In the genomic region with DNA sequence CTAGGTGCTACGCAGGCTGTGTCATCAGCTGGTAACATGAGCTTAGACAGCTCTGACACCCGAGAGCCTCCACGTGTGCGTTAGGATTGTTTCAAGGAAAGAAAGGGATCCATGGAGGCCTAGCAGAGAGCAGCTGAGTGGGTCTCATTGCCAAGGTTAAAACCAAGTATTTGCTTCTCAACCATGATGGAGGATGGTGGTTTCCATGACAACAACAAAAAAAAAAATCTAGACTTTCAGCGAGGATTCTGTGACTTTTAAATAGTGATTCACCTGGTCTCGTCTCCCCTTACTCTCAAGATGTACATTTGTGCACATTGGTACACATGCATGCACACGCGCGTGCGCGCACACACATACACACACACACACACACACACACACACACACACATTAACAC, we compare ENCODE assay signal across 28 mouse cellular contexts. TPM values are rescaled to one million over a fixed set of nuclear protein-coding genes. Genes with fewer than 3 reads are reported as not detected.
DNase-seq lines count a peak whose midpoint lies in the region; ATAC-seq and TF ChIP-seq lines count a peak whose summit lies in the region.
"Had no signal": no experiment of that assay in that cellular context is flagged by ENCODE, and none has a peak within 500 bp of the region (broad histone marks: within the 10 kb centered on the region; RNA-seq: fewer than 3 reads in every experiment).

No protein-coding gene starts in this region.

- 68% methylated on average over 11 of the region's 11 CpGs for WGBS in forebrain, postnatal 0 days
- 83% methylated on average over 11 of the region's 11 CpGs for WGBS in forebrain, embryonic 12.5 days
- WGBS in hindbrain, postnatal 0 days, result 76% methylated on average over 11 of the region's 11 CpGs
- WGBS in hindbrain, embryonic 10.5 days, result 81% methylated on average over 11 of the region's 11 CpGs
- 72% methylated on average over 11 of the region's 11 CpGs for WGBS in midbrain, embryonic 16.5 days
- WGBS in midbrain, embryonic 13.5 days, result 79% methylated on average over 11 of the region's 11 CpGs
- WGBS in midbrain, postnatal 0 days, result 71% methylated on average over 11 of the region's 11 CpGs

- TF ChIP-seq CTCF in forebrain, postnatal 0 days (IDR thresholded peaks at IDR 0.05; ENCODE audit: low read depth), result no peak
- no peak for TF ChIP-seq CTCF in hindbrain, postnatal 0 days (IDR thresholded peaks at IDR 0.05; ENCODE audit: low read depth)
- no peak for TF ChIP-seq CTCF in midbrain, postnatal 0 days (IDR thresholded peaks at IDR 0.05)

- H3K4me1 ChIP-seq in forebrain, postnatal 0 days (ENCODE audit: insufficient read depth), result peaks cover 23% of the 10 kb centered on the region
- peaks cover 18% of the 10 kb centered on the region for H3K4me1 ChIP-seq in forebrain, embryonic 12.5 days
- H3K4me1 ChIP-seq in hindbrain, postnatal 0 days (ENCODE audit: insufficient read depth, low read length), result peaks cover 4% of the 10 kb centered on the region; the same call in 1 of the 2 replicates
- peaks cover 15% of the 10 kb centered on the region for H3K4me1 ChIP-seq in hindbrain, embryonic 10.5 days (replicated peaks)
- peaks cover 20% of the 10 kb centered on the region for H3K4me1 ChIP-seq in midbrain, embryonic 16.5 days (ENCODE audit: control insufficient read depth, insufficient read depth, low read length)
- peaks cover 14% of the 10 kb centered on the region for H3K4me1 ChIP-seq in midbrain, embryonic 13.5 days (replicated peaks)
- peaks cover 14% of the 10 kb centered on the region; the same call in 1 of the 2 replicates for H3K4me1 ChIP-seq in midbrain, postnatal 0 days (ENCODE audit: insufficient read depth, low read length)
- H3K4me1 ChIP-seq: embryonic facial prominence, embryonic 13.5 days had no signal

- H3K9me3 ChIP-seq in forebrain, postnatal 0 days (ENCODE audit: low read length), result no peaks in the 10 kb centered on the region
- no peaks in the 10 kb centered on the region for H3K9me3 ChIP-seq in forebrain, embryonic 12.5 days
- no peaks in the 10 kb centered on the region for H3K9me3 ChIP-seq in hindbrain, postnatal 0 days (ENCODE audit: low read length)
- no peaks in the 10 kb centered on the region for H3K9me3 ChIP-seq in hindbrain, embryonic 10.5 days
- H3K9me3 ChIP-seq in midbrain, embryonic 16.5 days (replicated peaks; ENCODE audit: control insufficient read depth, low read length, poor library complexity, severe bottlenecking), result no peaks in the 10 kb centered on the region
- no peaks in the 10 kb centered on the region for H3K9me3 ChIP-seq in midbrain, embryonic 13.5 days
- H3K9me3 ChIP-seq in midbrain, postnatal 0 days (ENCODE audit: low read length), result no peaks in the 10 kb centered on the region
- H3K9me3 ChIP-seq: embryonic facial prominence, embryonic 13.5 days had no signal

- no peak overlapping the region for H3K4me3 ChIP-seq in forebrain, postnatal 0 days (ENCODE audit: low read depth, low read length)
- no peak overlapping the region for H3K4me3 ChIP-seq in forebrain, embryonic 12.5 days (replicated peaks)
- no peak overlapping the region for H3K4me3 ChIP-seq in hindbrain, postnatal 0 days (ENCODE audit: low read length)
- no peak overlapping the region for H3K4me3 ChIP-seq in hindbrain, embryonic 10.5 days
- H3K4me3 ChIP-seq in midbrain, embryonic 16.5 days (ENCODE audit: low read depth, low read length), result no peak overlapping the region
- H3K4me3 ChIP-seq in midbrain, embryonic 13.5 days (replicated peaks), result no peak overlapping the region
- H3K4me3 ChIP-seq in midbrain, postnatal 0 days (ENCODE audit: low read depth, low read length), result no peak overlapping the region
- H3K4me3 ChIP-seq: embryonic facial prominence, embryonic 13.5 days; gastrocnemius, adult 2 months had no signal

- no peaks in the 10 kb centered on the region; the same call in 1 of the 2 replicates for H3K36me3 ChIP-seq in forebrain, postnatal 0 days (ENCODE audit: insufficient read depth)
- H3K36me3 ChIP-seq in forebrain, embryonic 12.5 days (replicated peaks), result no peaks in the 10 kb centered on the region
- no peaks in the 10 kb centered on the region; the same call in 1 of the 2 replicates for H3K36me3 ChIP-seq in hindbrain, postnatal 0 days (ENCODE audit: insufficient read depth, low read length)
- peaks cover 5% of the 10 kb centered on the region; the same call in 1 of the 2 replicates for H3K36me3 ChIP-seq in hindbrain, embryonic 10.5 days
- peaks cover 5% of the 10 kb centered on the region; the same call in 1 of the 2 replicates for H3K36me3 ChIP-seq in midbrain, embryonic 16.5 days (ENCODE audit: control insufficient read depth, insufficient read depth, low read length)
- H3K36me3 ChIP-seq in midbrain, embryonic 13.5 days, result peaks cover 35% of the 10 kb centered on the region
- H3K36me3 ChIP-seq in midbrain, postnatal 0 days (ENCODE audit: insufficient read depth, low read length), result 0 out of 2 replicates have a peak, but pooled peaks cover 11% of the 10 kb centered on the region
- H3K36me3 ChIP-seq: embryonic facial prominence, embryonic 13.5 days had no signal

- peak; percentile 26; the same call in 1 of the 2 replicates for ATAC-seq in forebrain, postnatal 0 days
- no peak for ATAC-seq in forebrain, embryonic 12.5 days (ENCODE audit: low FRiP score)
- ATAC-seq in hindbrain, postnatal 0 days, result no peak
- 0 out of 2 replicates have a peak, but pooled peaks have one; percentile 10 for ATAC-seq in midbrain, embryonic 16.5 days
- no peak for ATAC-seq in midbrain, embryonic 13.5 days
- ATAC-seq in midbrain, postnatal 0 days (ENCODE audit: low FRiP score), result no peak
- ATAC-seq: activated CD4-positive, CD25-positive, alpha-beta regulatory T cell, adult 4 months; CD4-positive, CD25-positive, alpha-beta regulatory T cell, adult 4 months; forebrain, embryonic 16.5 days; intestine, postnatal 0 days had no signal

- no peak overlapping the region for H3K4me2 ChIP-seq in forebrain, postnatal 0 days (ENCODE audit: low read depth)
- H3K4me2 ChIP-seq in forebrain, embryonic 12.5 days, result no peak overlapping the region
- H3K4me2 ChIP-seq in hindbrain, postnatal 0 days (ENCODE audit: low read depth, low read length), result no peak overlapping the region
- no peak overlapping the region for H3K4me2 ChIP-seq in midbrain, embryonic 16.5 days (ENCODE audit: low read length)
- no peak overlapping the region for H3K4me2 ChIP-seq in midbrain, embryonic 13.5 days (replicated peaks)
- H3K4me2 ChIP-seq in midbrain, postnatal 0 days (ENCODE audit: low read depth, low read length, poor library complexity, severe bottlenecking), result no peak overlapping the region
- H3K4me2 ChIP-seq: embryonic facial prominence, embryonic 13.5 days; heart, embryonic 11.5 days had no signal

- peak; percentile 61 for DNase-seq in forebrain, postnatal 0 days
- peak; percentile 62 for DNase-seq in hindbrain, postnatal 0 days (ENCODE audit: low spot score)
- no peak for DNase-seq in hindbrain, embryonic 10.5 days (ENCODE audit: low spot score)
- DNase-seq in midbrain, postnatal 0 days (ENCODE audit: low spot score), result no peak
- DNase-seq in spleen, adult 18-20 months, result no peak
- DNase-seq: adrenal gland, adult 8-10 months; adrenal gland, postnatal 25 days; cerebellum, adult 18-20 months; cerebellum, adult 9-10 months; cerebellum, postnatal 25 days; gastrocnemius, adult 2 months; gastrocnemius, postnatal 14 days; heart, adult 11 months had no signal

- H3K9ac ChIP-seq in forebrain, postnatal 0 days, result no peak overlapping the region
- H3K9ac ChIP-seq in forebrain, embryonic 12.5 days, result no peak overlapping the region
- no peak overlapping the region for H3K9ac ChIP-seq in hindbrain, postnatal 0 days (replicated peaks; ENCODE audit: low read length)
- H3K9ac ChIP-seq in midbrain, embryonic 16.5 days (ENCODE audit: low read depth, low read length), result no peak overlapping the region
- no peak overlapping the region for H3K9ac ChIP-seq in midbrain, embryonic 13.5 days (replicated peaks)
- H3K9ac ChIP-seq in midbrain, postnatal 0 days (replicated peaks; ENCODE audit: low read length, poor library complexity, severe bottlenecking), result no peak overlapping the region
- H3K9ac ChIP-seq: embryonic facial prominence, embryonic 13.5 days had no signal

- no peaks in the 10 kb centered on the region for H3K27me3 ChIP-seq in forebrain, postnatal 0 days (ENCODE audit: insufficient read depth, low read length)
- no peaks in the 10 kb centered on the region for H3K27me3 ChIP-seq in forebrain, embryonic 12.5 days
- no peaks in the 10 kb centered on the region for H3K27me3 ChIP-seq in hindbrain, postnatal 0 days (ENCODE audit: insufficient read depth, low read length)
- H3K27me3 ChIP-seq in hindbrain, embryonic 10.5 days (ENCODE audit: insufficient read depth, poor library complexity, severe bottlenecking), result 0 out of 2 replicates have a peak, but pooled peaks cover 5% of the 10 kb centered on the region
- no peaks in the 10 kb centered on the region for H3K27me3 ChIP-seq in midbrain, embryonic 16.5 days (ENCODE audit: control insufficient read depth, insufficient read depth, low read depth, low read length)
- H3K27me3 ChIP-seq in midbrain, embryonic 13.5 days, result no peaks in the 10 kb centered on the region
- H3K27me3 ChIP-seq in midbrain, postnatal 0 days (ENCODE audit: insufficient read depth, low read length), result no peaks in the 10 kb centered on the region
- H3K27me3 ChIP-seq: embryonic facial prominence, embryonic 13.5 days had no signal

- H3K27ac ChIP-seq in forebrain, postnatal 0 days (ENCODE audit: low read depth, low read length), result peak overlapping the region; percentile 60
- H3K27ac ChIP-seq in forebrain, embryonic 12.5 days, result no peak overlapping the region
- H3K27ac ChIP-seq in hindbrain, postnatal 0 days, result no peak overlapping the region
- no peak overlapping the region for H3K27ac ChIP-seq in hindbrain, embryonic 10.5 days
- peak overlapping the region; percentile 61 for H3K27ac ChIP-seq in midbrain, embryonic 16.5 days (ENCODE audit: low read length)
- no peak overlapping the region for H3K27ac ChIP-seq in midbrain, embryonic 13.5 days
- peak overlapping the region; percentile 74 for H3K27ac ChIP-seq in midbrain, postnatal 0 days (ENCODE audit: low read depth, low read length)
- H3K27ac ChIP-seq: embryonic facial prominence, embryonic 13.5 days; gastrocnemius, adult 2 months had no signal

RNA-seq across cellular contexts. Expression of gene Adgra1, which starts 21.3 kb away (rescaled TPM):
- 12.2 and 17.1 TPM in 2 replicates for total RNA-seq in forebrain, postnatal 0 days (2014; rRNA removed)
- 18.0 and 39.3 TPM in 2 replicates for polyA plus RNA-seq in forebrain, postnatal 0 days (2015; fragmentation: Nextera tagmentation; extraction: Ambion mirVana)
- polyA plus RNA-seq in forebrain, embryonic 12.5 days (2016; fragmentation: Nextera tagmentation; extraction: Ambion mirVana), result 5.8 and 7.6 TPM in 2 replicates
- total RNA-seq in hindbrain, postnatal 0 days (2014; rRNA removed), result 28.5 and 34.4 TPM in 2 replicates
- 48.9 and 53.3 TPM in 2 replicates for polyA plus RNA-seq in hindbrain, postnatal 0 days (2015; fragmentation: Nextera tagmentation; extraction: Ambion mirVana)
- polyA plus RNA-seq in hindbrain, embryonic 10.5 days (2016; fragmentation: Nextera tagmentation; extraction: Ambion mirVana), result 8.2 and 19.2 TPM in 2 replicates
- 31.5 and 34.1 TPM in 2 replicates for polyA plus RNA-seq in midbrain, embryonic 16.5 days (2015; fragmentation: Nextera tagmentation; extraction: Ambion mirVana)
- polyA plus RNA-seq in midbrain, embryonic 13.5 days (2015; fragmentation: Nextera tagmentation; extraction: Ambion mirVana), result 33.4 and 38.8 TPM in 2 replicates
- total RNA-seq in midbrain, postnatal 0 days (2014; rRNA removed), result 22.0 and 27.8 TPM in 2 replicates
- 47.6 and 55.3 TPM in 2 replicates for polyA plus RNA-seq in midbrain, postnatal 0 days (2015; fragmentation: Nextera tagmentation; extraction: Ambion mirVana)
- total RNA-seq: common myeloid progenitor, adult 5-6 weeks; hematopoietic stem cell, adult 5-6 weeks; MEL had no signal
- polyA plus RNA-seq: activated CD4-positive, CD25-positive, alpha-beta regulatory T cell, adult 4 months; CD4-positive, CD25-positive, alpha-beta regulatory T cell, adult 4 months; heart, embryonic 11.5 days had no signal

RNA-seq across cellular contexts. Expression of gene Kndc1, which starts 39.2 kb away (rescaled TPM):
- 28.9 and 48.4 TPM in 2 replicates for total RNA-seq in forebrain, postnatal 0 days (2014; rRNA removed)
- 7.1 and 10.0 TPM in 2 replicates for polyA plus RNA-seq in forebrain, postnatal 0 days (2015; fragmentation: Nextera tagmentation; extraction: Ambion mirVana)
- 1.2 and 1.3 TPM in 2 replicates for polyA plus RNA-seq in forebrain, embryonic 12.5 days (2016; fragmentation: Nextera tagmentation; extraction: Ambion mirVana)
- 53.6 and 63.1 TPM in 2 replicates for total RNA-seq in hindbrain, postnatal 0 days (2014; rRNA removed)
- 12.7 and 12.8 TPM in 2 replicates for polyA plus RNA-seq in hindbrain, postnatal 0 days (2015; fragmentation: Nextera tagmentation; extraction: Ambion mirVana)
- 0.58 and 1.0 TPM in 2 replicates for polyA plus RNA-seq in hindbrain, embryonic 10.5 days (2016; fragmentation: Nextera tagmentation; extraction: Ambion mirVana)
- 22.5 and 23.6 TPM in 2 replicates for polyA plus RNA-seq in midbrain, embryonic 16.5 days (2015; fragmentation: Nextera tagmentation; extraction: Ambion mirVana)
- polyA plus RNA-seq in midbrain, embryonic 13.5 days (2015; fragmentation: Nextera tagmentation; extraction: Ambion mirVana), result 6.0 and 7.2 TPM in 2 replicates
- 71.5 and 80.6 TPM in 2 replicates for total RNA-seq in midbrain, postnatal 0 days (2014; rRNA removed)
- 20.2 and 22.4 TPM in 2 replicates for polyA plus RNA-seq in midbrain, postnatal 0 days (2015; fragmentation: Nextera tagmentation; extraction: Ambion mirVana)
- total RNA-seq: common myeloid progenitor, adult 5-6 weeks; gastrocnemius, adult 2 months; heart, postnatal 25 days; hematopoietic stem cell, adult 5-6 weeks; MEL had no signal
- polyA plus RNA-seq: C2C12; heart, postnatal 0 days had no signal

Comparison
In these comparisons a context has a peak if more than half of its experiments do, and no peak if none do; other contexts are left out.
1. ATAC-seq: peak in forebrain, postnatal 0 days (single experiment) and midbrain, embryonic 16.5 days (single experiment); none in forebrain, embryonic 12.5 days (single experiment), hindbrain, postnatal 0 days (single experiment), midbrain, embryonic 13.5 days (single experiment) and midbrain, postnatal 0 days (single experiment).
2. DNase-seq: peak in forebrain, postnatal 0 days (single experiment) and hindbrain, postnatal 0 days (single experiment); none in hindbrain, embryonic 10.5 days (single experiment), midbrain, postnatal 0 days (single experiment) and spleen, adult 18-20 months (0 of 2).
3. H3K27ac ChIP-seq: peak in forebrain, postnatal 0 days (single experiment), midbrain, embryonic 16.5 days (single experiment) and midbrain, postnatal 0 days (single experiment); none in forebrain, embryonic 12.5 days (single experiment), hindbrain, postnatal 0 days (single experiment), hindbrain, embryonic 10.5 days (single experiment) and midbrain, embryonic 13.5 days (single experiment).